Mouse (Mus musculus) cerebellum, adult 8-10 months (tissue): ENCODE data around the gene Gopc.
"Not testable (repeated sequence)": the region's sequence is repeated elsewhere in the genome, so short reads cannot be mapped to it uniquely, and the experiment has no call there.

Source experiments
- DNase-seq: peaks from one replicate; pipeline ENCODE4 v3.0.0; 2022

Gopc gene

GRCm38 (mm10) chr10:52293921-52294577, 87.9 kb downstream of the Gopc start:
- no peak for DNase-seq

GRCm38 (mm10) chr10:52292391-52292790, 89.5 kb downstream of the Gopc start:
- DNase-seq: not testable (repeated sequence)

DNA sequence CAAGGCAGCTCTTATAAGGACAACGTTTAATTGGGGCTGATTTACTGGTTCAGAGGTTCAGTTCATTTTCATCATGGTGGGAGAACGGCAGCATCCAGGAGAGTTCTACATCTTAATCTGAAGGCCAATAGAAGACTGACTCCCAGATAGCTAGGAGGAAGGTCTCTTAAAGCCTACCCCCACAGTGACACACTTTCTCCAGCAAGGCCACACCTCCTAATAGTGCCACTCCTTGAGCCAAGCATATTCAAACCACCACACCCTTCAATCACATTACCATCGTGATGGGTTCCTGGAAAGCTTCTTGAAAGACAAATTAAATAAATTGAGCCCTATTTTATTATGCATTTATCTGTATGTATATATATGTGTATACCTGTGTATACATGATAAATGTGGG, 92.7 kb downstream of the Gopc start:
- no peak for DNase-seq

GRCm38 (mm10) chr10:52287852-52288533, 93.9 kb downstream of the Gopc start:
- no peak for DNase-seq
